Mouse (Mus musculus) liver, adult 2 months (tissue): ENCODE results near the gene Lingo3.

Experiments used
- CTCF ChIP-seq: fragments of 200-500 bp; IDR thresholded peaks from 2 replicates; pipeline ENCODE4 v1.5.1; 2011; ENCODE audit warnings: low read depth, low read length, control low read depth
- POLR2A ChIP-seq: fragments of 200-500 bp; IDR thresholded peaks from 2 replicates; pipeline ENCODE4 v1.6.1; 2011; ENCODE audit warnings: low read length, control low read depth; ENCODE audit not compliant: insufficient read depth; ENCODE audit errors: extremely low read depth

DNA sequence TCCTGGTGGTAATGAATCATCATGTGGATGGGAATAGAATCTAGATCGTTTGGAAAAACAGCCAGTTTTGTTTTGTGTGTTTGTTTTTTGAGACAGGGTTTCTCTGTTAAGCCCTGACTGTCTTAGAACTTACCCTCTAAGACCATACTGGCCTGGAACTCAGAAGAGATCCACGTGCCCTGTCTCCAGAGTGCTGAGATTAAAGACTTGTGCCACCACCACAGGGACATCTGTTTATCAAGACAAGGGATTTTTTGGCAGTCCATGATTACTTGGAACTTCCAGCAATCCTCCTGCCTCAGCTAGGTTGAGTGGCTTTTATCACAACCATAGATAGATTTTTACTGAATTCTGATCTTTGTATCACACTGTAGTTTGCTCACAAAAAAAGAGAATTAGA is 19.0 kb downstream of the Lingo3 start:
- TF ChIP-seq POLR2A (no peak), CTCF (no peak)
